Mouse (Mus musculus): Measurements from ENCODE around the gene Tnfsf13.
A peak's percentile ranks its signal among the peaks of the same experiment; 100 is the strongest.
"Not testable (repeated sequence)": the region's sequence is repeated elsewhere in the genome, so short reads cannot be mapped to it uniquely, and the experiment has no call there.

Gene Tnfsf13

GRCm38 (mm10) chr11:69703814-69704612, 18.4 kb upstream of the Tnfsf13 start:
- no peak for DNase-seq (ENCODE audit: low spot score)

- DNase-seq (ENCODE audit: low spot score): not testable (repeated sequence)
These were observed 17.8 kb upstream of the Tnfsf13 start for GRCm38 (mm10) chr11:69703381-69703780.

- not testable (repeated sequence) for DNase-seq (ENCODE audit: low spot score)
These were observed 17.3 kb upstream of the Tnfsf13 start for GRCm38 (mm10) chr11:69702886-69703285.

GRCm38 (mm10) chr11:69699595-69699994, 14.0 kb upstream of the Tnfsf13 start:
- DNase-seq (ENCODE audit: low spot score): no peak

GRCm38 (mm10) chr11:69698574-69698973, 13.0 kb upstream of the Tnfsf13 start:
- DNase-seq (ENCODE audit: low spot score): no peak

GRCm38 (mm10) chr11:69697396-69697795, 11.8 kb upstream of the Tnfsf13 start:
- no peak for DNase-seq (ENCODE audit: low spot score)

- peak; percentile 54 for DNase-seq (ENCODE audit: low spot score)
These were observed 10.0 kb upstream of the Tnfsf13 start, which contains the start of the genes Tnfsf12 and Tnfsfm13 for GRCm38 (mm10) chr11:69695361-69696181. Tnfsf12 (minus strand) TSS chr11:69695849. Tnfsfm13 (minus strand) TSS chr11:69696098.

GRCm38 (mm10) chr11:69695046-69695360, 9.4 kb upstream of the Tnfsf13 start:
- DNase-seq (ENCODE audit: low spot score): no peak

- DNase-seq (ENCODE audit: low spot score): no peak
These were observed 7.9 kb upstream of the Tnfsf13 start for GRCm38 (mm10) chr11:69693421-69693965.

GRCm38 (mm10) chr11:69692863-69693262, 7.3 kb upstream of the Tnfsf13 start:
- no peak for DNase-seq (ENCODE audit: low spot score)

- DNase-seq (ENCODE audit: low spot score): no peak
These were observed 6.7 kb upstream of the Tnfsf13 start for GRCm38 (mm10) chr11:69692196-69692811.

- no peak for DNase-seq (ENCODE audit: low spot score)
These were observed 4.3 kb upstream of the Tnfsf13 start for GRCm38 (mm10) chr11:69689891-69690290.

- DNase-seq (ENCODE audit: low spot score): no peak
These were observed 1.5 kb upstream of the Tnfsf13 start for GRCm38 (mm10) chr11:69687061-69687460.

GRCm38 (mm10) chr11:69686377-69686776, 793 bp upstream of the Tnfsf13 start:
- DNase-seq (ENCODE audit: low spot score): no peak

- DNase-seq (ENCODE audit: low spot score): no peak
These were observed 648 bp downstream of the Tnfsf13 start for GRCm38 (mm10) chr11:69684936-69685335.

- DNase-seq (ENCODE audit: low spot score): no peak
These were observed 1.3 kb downstream of the Tnfsf13 start for GRCm38 (mm10) chr11:69684128-69684745.

GRCm38 (mm10) chr11:69683576-69683975, 2.0 kb downstream of the Tnfsf13 start:
- DNase-seq (ENCODE audit: low spot score): no peak

- peak; percentile 97 for DNase-seq (ENCODE audit: low spot score)
These were observed 2.6 kb downstream of the Tnfsf13 start for GRCm38 (mm10) chr11:69682840-69683533.

GRCm38 (mm10) chr11:69682209-69682839, 3.3 kb downstream of the Tnfsf13 start:
- DNase-seq (ENCODE audit: low spot score): peak; percentile 41

GRCm38 (mm10) chr11:69681314-69682208, 4.0 kb downstream of the Tnfsf13 start, which contains the start of gene Senp3:
Senp3 (minus strand) TSS chr11:69682084.
- peak; percentile 99 for DNase-seq (ENCODE audit: low spot score)
